Mouse (Mus musculus): ENCODE results near the gene Gm45716. TPM values are rescaled to one million over a fixed set of nuclear protein-coding genes. Genes with fewer than 3 reads are reported as not detected.

Gene Gm45716
- polyA plus RNA-seq, 1 experiment = 3.0 TPM

DNA sequence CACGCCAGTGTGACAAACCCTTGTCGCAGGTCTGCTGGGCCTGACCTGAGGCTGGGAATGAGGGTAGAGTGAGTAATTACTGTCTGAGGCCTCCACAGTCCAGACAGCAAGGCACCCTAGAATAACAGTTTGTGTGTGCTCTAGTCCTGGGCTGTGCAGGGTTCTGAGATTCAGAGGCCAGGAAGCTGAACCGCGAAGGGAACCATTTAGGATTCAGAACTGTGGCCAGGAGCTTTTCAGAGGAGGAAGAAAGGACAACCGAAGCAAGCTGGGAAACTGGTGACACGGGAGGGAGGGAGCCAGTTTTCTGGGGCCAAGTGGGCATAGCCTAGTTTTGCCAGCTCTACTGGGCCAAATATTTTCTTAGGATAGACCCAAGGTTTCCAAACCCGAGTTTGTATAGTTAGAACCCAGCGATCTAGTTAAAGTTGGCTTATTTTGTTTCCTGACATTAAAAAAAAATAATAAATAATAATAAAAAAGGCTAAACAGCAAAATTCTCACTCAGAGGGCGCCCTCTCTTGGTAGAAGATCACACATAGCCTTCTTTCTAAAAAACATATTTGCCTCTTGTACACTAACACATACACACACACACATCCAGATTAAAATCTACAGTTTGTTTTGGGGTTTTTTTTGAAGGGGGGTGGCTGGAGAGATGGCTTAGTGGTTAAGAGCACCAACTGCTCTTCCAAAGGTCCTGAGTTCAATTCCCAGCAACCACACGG lies 19.0 kb upstream of the Gm45716 start:
- Histone ChIP-seq H3K4me1 (ENCODE audit: control insufficient read depth, insufficient read depth, insufficient read length, low read length) (no peaks in the 10 kb centered on the region), H3K36me3 (ENCODE audit: control insufficient read depth, insufficient read depth, low read length) (no peaks in the 10 kb centered on the region), H3K27me3 (ENCODE audit: control insufficient read depth, insufficient read depth, low read length) (no peaks in the 10 kb centered on the region), H3K4me3 (ENCODE audit: low read depth, low read length) (no peak overlapping the region), H3K27ac (ENCODE audit: insufficient read depth, low read depth, low read length) (no peak overlapping the region)
- no peak for TF ChIP-seq CTCF (IDR thresholded peaks at IDR 0.05; ENCODE audit: extremely low read depth, insufficient read length, insufficient replicate concordance, low read depth, low read length)
- TF ChIP-seq POLR2A (IDR thresholded peaks at IDR 0.05; ENCODE audit: low read depth, low read length) = no peak
- WGBS = 86% methylated on average over 10 of the region's 10 CpGs

DNA sequence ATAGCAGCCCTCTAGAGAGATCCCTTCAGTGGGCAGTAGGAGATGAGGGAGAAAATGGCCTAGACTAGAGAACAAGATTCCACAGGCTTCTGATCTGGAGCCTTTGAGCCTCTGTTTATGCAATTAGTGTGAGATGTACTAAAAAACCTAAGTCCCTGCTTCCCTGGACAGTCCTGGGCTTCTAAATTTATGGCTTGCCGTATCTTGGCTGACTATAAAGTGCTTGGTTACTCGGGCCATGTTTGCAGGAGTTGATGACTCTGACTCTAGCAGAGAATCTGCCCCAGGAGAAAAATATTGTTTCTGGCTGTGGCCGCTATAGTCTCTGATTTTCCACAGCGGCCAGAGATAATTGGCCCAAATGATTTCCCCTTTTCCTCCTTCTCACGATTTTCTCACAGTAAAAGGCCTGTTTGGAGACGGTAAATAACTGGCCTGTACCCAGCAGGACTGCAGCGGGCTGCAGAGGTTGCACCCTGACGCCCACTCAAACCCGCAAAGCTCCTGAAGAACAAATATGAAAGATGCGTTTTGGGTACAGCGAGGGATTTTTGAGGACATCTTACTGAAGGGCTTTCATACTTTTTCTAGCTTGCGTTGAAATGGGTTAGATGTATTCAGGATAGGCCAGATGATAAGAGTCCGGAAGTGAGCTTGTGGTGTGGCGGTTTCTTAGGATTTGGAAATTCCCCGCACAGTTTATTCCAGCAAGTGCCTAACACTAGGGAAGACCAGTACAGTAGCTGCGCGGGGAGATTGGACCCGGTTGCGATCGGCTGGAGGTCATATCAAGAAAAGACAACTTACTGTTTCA lies 18.1 kb upstream of the Gm45716 start:
- Histone ChIP-seq H3K36me3 (ENCODE audit: control insufficient read depth, insufficient read depth, low read length) (no peaks in the 10 kb centered on the region), H3K27me3 (ENCODE audit: control insufficient read depth, insufficient read depth, low read length) (no peaks in the 10 kb centered on the region), H3K27ac (ENCODE audit: insufficient read depth, low read depth, low read length) (no peak overlapping the region), H3K4me3 (ENCODE audit: low read depth, low read length) (no peak overlapping the region), H3K4me1 (ENCODE audit: control insufficient read depth, insufficient read depth, insufficient read length, low read length) (no peaks in the 10 kb centered on the region)
- no peak for TF ChIP-seq CTCF (IDR thresholded peaks at IDR 0.05; ENCODE audit: extremely low read depth, insufficient read length, insufficient replicate concordance, low read depth, low read length)
- TF ChIP-seq POLR2A (IDR thresholded peaks at IDR 0.05; ENCODE audit: low read depth, low read length) = no peak
- WGBS = 59% methylated on average over 20 of the region's 20 CpGs

DNA sequence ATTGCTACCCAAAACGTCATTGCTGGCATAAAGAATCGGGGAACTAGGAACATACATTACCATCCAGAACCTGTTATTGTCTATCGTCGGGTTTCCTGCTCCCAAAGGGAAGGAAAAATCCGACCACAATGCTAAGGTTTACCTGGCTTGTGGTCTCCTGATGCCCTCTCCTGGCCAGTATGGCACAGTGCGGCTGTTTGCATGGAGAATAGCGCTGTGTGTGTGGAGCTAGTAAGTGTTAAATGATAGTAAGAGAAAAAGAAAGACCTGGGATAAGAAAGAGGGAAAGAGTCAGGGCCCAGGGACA lies 17.5 kb upstream of the Gm45716 start:
- Histone ChIP-seq H3K4me3 (ENCODE audit: low read depth, low read length) (no peak overlapping the region), H3K27ac (ENCODE audit: insufficient read depth, low read depth, low read length) (no peak overlapping the region), H3K36me3 (ENCODE audit: control insufficient read depth, insufficient read depth, low read length) (no peaks in the 10 kb centered on the region), H3K4me1 (ENCODE audit: control insufficient read depth, insufficient read depth, insufficient read length, low read length) (no peaks in the 10 kb centered on the region), H3K27me3 (ENCODE audit: control insufficient read depth, insufficient read depth, low read length) (no peaks in the 10 kb centered on the region)
- TF ChIP-seq POLR2A (IDR thresholded peaks at IDR 0.05; ENCODE audit: low read depth, low read length) (no peak), CTCF (IDR thresholded peaks at IDR 0.05; ENCODE audit: extremely low read depth, insufficient read length, insufficient replicate concordance, low read depth, low read length) (peak; percentile 92; the same call in 1 of the 2 replicates)
- 3% methylated on average over 7 of the region's 7 CpGs for WGBS

DNA sequence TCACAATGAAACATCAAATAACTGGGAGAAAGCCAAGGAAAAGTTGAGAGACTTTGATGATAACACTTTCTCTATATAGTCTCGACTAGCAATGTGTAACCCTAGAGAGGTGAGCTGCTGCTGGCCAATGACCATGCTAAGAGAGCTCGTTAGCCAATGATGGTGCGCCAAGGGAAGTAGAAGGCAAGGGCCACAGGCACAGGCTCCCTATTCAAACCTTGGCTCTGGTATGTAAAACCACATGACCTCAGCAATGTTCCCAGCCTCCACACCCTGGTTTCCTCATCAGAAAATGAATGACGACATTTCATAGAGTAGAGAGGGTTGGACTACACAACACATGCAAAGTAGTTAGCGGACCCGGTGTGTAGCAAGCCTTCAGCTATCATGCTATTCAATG lies 15.2 kb upstream of the Gm45716 start:
- TF ChIP-seq POLR2A (IDR thresholded peaks at IDR 0.05; ENCODE audit: low read depth, low read length) = no peak
- TF ChIP-seq CTCF (IDR thresholded peaks at IDR 0.05; ENCODE audit: extremely low read depth, insufficient read length, insufficient replicate concordance, low read depth, low read length) = no peak
- Histone ChIP-seq H3K4me1 (ENCODE audit: control insufficient read depth, insufficient read depth, insufficient read length, low read length) (no peaks in the 10 kb centered on the region), H3K27me3 (ENCODE audit: control insufficient read depth, insufficient read depth, low read length) (no peaks in the 10 kb centered on the region), H3K27ac (ENCODE audit: insufficient read depth, low read depth, low read length) (no peak overlapping the region), H3K4me3 (ENCODE audit: low read depth, low read length) (no peak overlapping the region), H3K36me3 (ENCODE audit: control insufficient read depth, insufficient read depth, low read length) (no peaks in the 10 kb centered on the region)
- 78% methylated on average over 6 of the region's 6 CpGs for WGBS

DNA sequence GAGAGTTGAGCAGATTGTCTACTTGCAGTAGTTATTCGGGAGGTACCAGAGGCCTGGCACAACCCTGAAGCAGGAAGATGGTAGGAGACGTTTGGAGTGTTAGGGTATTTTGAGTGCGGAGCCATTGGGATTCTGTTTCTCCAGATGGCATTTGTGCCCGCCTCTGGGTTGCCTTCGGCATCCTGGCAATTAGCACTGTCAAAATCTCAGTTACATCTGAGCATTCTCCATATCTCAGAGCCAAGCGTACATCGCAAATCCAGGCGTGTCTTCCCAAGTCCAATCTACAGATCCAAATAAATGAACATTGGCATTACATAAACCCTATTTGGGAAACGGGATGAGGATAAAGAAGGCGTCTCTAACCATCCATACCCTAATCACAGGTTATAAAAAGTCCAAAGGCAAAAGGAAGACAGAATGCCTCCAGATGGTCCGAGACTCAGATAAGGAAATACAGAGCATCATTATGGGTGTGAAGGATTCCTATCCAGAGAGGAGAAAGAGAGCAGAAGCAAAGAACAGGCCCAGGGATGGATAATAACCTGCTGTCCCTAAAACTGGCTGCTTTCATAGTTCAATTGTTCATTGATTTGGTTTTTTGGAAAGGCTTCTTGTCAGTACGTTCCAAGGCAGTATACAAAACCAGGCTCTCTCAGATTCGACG lies 11.7 kb upstream of the Gm45716 start:
- WGBS = 76% methylated on average over 14 of the region's 14 CpGs
- TF ChIP-seq POLR2A (IDR thresholded peaks at IDR 0.05; ENCODE audit: low read depth, low read length) (no peak), CTCF (IDR thresholded peaks at IDR 0.05; ENCODE audit: extremely low read depth, insufficient read length, insufficient replicate concordance, low read depth, low read length) (no peak)

DNA sequence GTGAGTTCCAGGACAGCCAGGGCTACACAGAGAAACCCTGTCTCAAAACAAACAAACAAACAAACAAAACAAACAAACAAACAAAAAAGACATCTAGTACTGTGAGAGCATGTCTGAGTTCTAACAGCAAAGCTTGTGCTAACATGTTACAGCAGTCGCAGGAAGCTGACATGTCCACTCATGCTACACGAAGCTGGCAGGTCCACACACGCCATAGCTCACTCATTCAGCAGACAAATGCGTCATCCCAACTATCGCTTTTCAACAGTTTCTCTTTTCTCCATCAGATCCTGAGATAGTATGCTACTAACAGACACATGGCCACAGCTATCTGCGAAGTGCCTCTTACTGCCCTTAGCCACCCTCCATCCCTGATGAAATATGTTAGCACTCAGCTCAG lies 10.1 kb upstream of the Gm45716 start:
- Histone ChIP-seq H3K27ac (ENCODE audit: insufficient read depth, low read depth, low read length) (no peak overlapping the region), H3K27me3 (ENCODE audit: control insufficient read depth, insufficient read depth, low read length) (no peaks in the 10 kb centered on the region), H3K36me3 (ENCODE audit: control insufficient read depth, insufficient read depth, low read length) (no peaks in the 10 kb centered on the region), H3K4me1 (ENCODE audit: control insufficient read depth, insufficient read depth, insufficient read length, low read length) (peaks cover 2% of the 10 kb centered on the region; the same call in 1 of the 2 replicates), H3K4me3 (ENCODE audit: low read depth, low read length) (no peak overlapping the region)
- WGBS = 94% methylated on average over 6 of the region's 6 CpGs
- TF ChIP-seq CTCF (IDR thresholded peaks at IDR 0.05; ENCODE audit: extremely low read depth, insufficient read length, insufficient replicate concordance, low read depth, low read length) (no peak), POLR2A (IDR thresholded peaks at IDR 0.05; ENCODE audit: low read depth, low read length) (no peak)

More for the DNA sequence above, 11.7 kb upstream of the Gm45716 start:
- no peaks in the 10 kb centered on the region for H3K27me3 ChIP-seq (ENCODE audit: control insufficient read depth, insufficient read depth, low read length)
- H3K4me1 ChIP-seq (ENCODE audit: control insufficient read depth, insufficient read depth, insufficient read length, low read length) = no peaks in the 10 kb centered on the region
- H3K36me3 ChIP-seq (ENCODE audit: control insufficient read depth, insufficient read depth, low read length) = no peaks in the 10 kb centered on the region
- H3K4me3 ChIP-seq (ENCODE audit: low read depth, low read length) = no peak overlapping the region
- no peak overlapping the region for H3K27ac ChIP-seq (ENCODE audit: insufficient read depth, low read depth, low read length)

DNA sequence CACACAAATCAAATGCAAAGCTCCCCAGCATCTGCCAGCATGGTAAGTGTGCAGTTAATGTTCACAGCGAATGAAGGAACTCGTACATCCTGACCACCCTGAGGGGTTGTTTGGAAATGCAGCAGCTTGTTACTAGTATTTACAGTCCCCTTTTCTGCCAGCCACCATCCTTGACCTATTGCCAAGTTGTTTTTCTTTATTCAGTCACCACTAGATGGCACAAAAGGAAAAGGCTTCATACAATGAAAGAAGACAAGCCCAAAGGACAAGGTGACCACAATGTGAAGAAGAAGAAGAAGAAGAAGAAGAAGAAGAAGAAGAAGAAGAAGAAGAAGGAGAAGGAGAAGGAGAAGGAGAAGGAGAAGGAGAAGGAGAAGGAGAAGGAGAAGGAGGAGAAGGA lies 4.1 kb upstream of the Gm45716 start:
- Histone ChIP-seq H3K27me3 (ENCODE audit: control insufficient read depth, insufficient read depth, low read length) (no peaks in the 10 kb centered on the region), H3K4me3 (ENCODE audit: low read depth, low read length) (no peak overlapping the region), H3K27ac (ENCODE audit: insufficient read depth, low read depth, low read length) (no peak overlapping the region), H3K4me1 (ENCODE audit: control insufficient read depth, insufficient read depth, insufficient read length, low read length) (peaks cover 2% of the 10 kb centered on the region; the same call in 1 of the 2 replicates), H3K36me3 (ENCODE audit: control insufficient read depth, insufficient read depth, low read length) (no peaks in the 10 kb centered on the region)
- TF ChIP-seq CTCF (IDR thresholded peaks at IDR 0.05; ENCODE audit: extremely low read depth, insufficient read length, insufficient replicate concordance, low read depth, low read length) (no peak), POLR2A (IDR thresholded peaks at IDR 0.05; ENCODE audit: low read depth, low read length) (no peak)
- 18% methylated on average over 2 of the region's 2 CpGs for WGBS
